Mouse (Mus musculus): ENCODE measurements at regions not wholly inside any gene's neighbourhood (a gene's known extent, or its start where the extent isn't known, plus 50 kb on each side); places are given as distances from the start of the nearest gene placed in this dataset.

DNA sequence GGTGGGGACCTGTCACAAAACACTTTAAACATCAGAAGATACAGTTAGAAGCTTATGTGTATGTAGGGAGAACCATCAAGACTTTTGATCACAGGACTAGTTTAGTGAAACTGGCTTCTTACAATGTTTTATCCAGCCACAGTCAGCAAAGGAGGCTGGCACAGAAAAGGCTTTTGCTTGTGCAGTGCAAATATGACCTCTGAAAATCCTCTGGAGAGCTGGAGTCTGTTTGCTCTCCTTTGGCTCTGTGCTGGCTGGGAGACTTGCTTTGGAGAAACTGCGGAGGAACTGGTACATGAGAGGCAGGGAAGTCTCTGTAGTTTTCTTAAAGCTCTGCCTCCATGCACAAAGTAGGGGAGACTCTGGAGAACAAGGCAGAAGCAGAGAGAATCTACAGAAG is 497.2 kb upstream of the Pdzrn3 start:
- DNase-seq, result no peak

- DNase-seq, result no peak
Measured at GRCm38 (mm10) chr6:101858895-101859294, 481.2 kb upstream of the Pdzrn3 start.

DNA sequence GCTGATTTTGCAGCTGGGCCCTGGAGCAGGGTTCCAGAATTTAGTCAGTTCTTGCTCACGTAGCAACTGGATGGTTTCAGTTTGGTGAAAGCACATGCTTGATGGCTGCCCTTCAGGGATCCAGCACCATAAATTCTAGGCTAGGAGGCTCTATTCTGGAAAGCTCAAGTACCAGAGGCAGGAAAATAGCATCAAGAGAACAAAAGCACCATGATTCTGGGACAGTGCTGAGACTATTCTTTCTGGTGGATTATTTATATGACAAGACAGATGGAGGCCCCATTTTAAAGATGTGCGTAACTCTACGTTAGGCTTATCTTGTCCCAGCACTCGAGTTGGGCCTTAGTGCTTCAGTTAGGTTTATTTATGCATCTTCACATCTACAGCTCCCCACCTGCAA is 463.0 kb upstream of the Pdzrn3 start:
- DNase-seq, result no peak

DNA sequence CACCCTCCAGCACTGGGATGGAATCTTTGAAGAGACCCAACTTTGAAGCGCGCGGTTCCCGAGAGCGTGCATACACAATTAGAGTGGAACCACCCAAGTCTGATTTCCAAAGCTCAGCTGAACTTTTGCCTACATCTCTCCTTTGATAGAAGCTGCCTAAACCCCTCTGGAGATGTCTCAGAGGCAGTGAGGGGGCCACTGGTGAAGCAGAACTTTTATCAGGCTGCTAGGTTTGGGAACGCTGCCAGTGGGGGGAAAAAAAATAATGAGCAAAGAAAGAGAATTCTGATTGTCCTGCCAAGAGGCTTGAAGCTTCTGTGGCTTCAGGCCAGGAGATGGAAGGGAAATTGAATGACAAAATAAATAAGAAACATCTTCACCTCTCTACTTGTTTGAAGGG is 459.9 kb upstream of the Pdzrn3 start:
- DNase-seq, result no peak

DNA sequence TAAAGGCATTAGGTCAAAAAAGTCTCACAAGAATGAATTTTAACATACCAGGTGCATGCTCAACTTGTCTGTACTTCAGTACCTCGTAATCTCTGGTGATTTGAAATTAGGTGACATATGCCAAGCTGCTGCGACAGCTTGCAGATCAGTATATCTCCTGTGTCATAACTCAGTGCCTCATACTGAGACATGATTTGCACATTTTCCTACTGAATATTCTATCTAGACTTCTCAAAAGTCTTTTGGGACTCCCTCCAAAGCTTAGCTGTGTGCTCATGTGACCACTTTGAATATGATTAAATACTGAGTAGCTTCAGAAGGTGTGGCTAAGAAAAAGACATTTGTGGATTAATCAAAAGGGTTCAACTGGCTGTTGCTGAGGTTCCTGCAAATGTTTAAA is 416.3 kb upstream of the Pdzrn3 start:
- no peak for DNase-seq

DNA sequence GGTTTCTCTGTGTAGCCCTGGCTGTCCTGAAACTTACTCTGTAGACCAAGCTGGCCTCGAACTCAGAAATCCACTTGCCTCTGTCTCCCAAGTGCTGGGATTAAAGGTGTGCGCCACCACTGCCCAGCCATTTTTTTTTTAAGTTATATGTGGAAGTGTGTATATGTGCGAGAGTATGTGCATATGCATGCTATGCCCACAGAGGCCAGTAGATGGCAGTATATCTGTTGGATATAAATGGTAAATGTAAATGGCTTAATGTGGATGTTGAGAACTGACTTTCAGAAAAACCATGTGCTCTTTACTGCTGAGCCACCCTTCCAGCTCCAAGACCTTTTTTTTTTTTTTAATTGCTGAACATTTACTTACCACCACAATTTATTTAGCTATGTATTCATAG is 400.2 kb upstream of the Pdzrn3 start:
- no peak for DNase-seq

DNA sequence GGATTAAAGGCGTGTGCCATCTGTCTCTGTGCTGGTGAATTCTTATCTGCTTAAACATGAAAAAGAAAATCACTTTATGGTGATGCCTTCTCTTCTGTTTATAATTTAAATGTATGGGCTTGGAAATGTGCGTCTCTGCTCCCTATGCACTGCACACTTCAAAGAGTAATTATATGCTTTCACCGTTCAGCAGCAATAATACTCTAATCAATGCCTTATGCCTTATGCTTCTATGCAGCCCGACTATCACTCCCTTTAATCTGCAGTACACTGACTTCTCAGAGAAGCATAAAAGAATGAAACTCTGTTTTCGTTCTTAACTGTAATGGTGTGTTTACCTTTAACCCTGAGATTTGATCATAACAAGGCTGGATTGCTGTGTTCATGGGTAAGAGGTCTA is 395.5 kb upstream of the Pdzrn3 start:
- DNase-seq, result no peak

DNA sequence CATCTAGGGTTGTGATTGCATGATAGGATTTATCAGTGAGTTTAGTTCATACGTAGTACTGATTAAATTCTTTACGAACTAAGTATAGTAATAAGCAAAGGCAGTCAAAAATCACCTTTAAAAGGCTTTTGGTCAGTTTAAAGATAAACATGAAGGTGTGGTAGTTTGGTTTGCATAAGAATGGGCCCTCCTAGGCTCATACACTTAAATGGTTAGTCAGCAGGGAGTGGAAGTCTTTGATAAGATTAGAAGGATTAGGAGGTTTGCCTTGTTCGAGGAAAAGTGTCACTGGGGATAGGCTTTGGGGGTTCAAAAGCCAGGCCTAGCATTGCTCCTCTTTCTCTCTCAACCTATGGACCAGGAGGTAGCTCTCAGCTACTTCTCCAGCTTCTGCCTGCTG is 357.4 kb upstream of the Pdzrn3 start:
- no peak for DNase-seq

DNA sequence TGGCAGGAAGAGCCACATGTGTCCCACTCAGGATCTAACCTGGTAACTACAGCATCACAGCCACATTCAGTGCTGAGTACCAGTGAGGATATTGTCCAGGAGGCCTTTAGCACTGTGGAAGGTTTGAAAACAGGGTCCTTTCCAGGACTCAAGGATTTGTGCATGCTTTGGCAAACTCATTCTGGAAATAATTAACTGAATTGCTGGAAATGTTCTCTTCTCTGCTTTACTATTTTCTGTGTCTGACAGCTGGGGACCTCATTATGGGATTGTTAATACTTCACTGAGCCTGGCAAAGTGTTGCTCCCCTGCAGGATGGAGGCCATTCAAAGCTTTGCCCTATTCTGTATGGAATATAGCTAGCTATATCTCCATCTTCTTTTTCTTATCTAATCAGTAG is 342.8 kb upstream of the Pdzrn3 start:
- DNase-seq, result no peak

GRCm38 (mm10) chr6:101689684-101690083 is 312.0 kb upstream of the Pdzrn3 start:
- DNase-seq, result no peak

DNA sequence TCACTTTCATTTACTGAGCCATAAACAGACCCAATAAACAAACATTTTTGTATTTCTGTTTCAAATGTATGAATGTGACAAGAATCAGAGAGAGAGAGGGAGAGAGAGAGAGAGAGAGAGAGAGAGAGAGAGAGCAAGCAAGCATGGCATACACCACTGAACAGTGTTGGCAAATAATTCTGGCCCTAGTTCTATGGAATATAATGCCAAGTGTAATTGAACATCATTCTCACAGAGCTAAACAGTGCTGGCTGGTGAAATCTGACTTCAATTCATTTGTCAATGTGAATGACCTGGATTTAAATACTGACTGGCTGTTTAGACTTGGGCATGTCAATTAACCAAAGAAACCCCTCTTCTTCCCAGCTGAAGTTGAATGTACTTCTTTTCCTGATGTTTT is 308.9 kb upstream of the Pdzrn3 start:
- no peak for DNase-seq

DNA sequence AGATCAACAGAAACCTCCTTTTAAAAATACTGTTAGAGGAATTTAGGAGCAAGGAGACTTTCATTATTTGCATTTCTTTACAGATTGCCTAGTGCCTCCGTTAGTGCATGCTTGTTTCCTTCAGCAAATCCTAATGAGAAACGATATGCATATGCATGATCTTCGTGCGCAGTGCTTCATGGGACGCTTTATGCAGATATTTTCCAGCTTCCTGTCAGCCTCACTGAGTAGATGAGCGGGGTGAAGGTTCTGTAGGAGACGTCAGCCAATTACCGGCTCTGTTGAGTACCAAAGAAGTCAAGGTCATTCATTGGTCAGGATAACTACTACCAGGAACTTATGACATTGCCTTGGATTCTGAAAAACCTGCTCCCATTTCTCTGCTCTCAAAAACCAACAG is 308.0 kb upstream of the Pdzrn3 start:
- no peak for DNase-seq

DNA sequence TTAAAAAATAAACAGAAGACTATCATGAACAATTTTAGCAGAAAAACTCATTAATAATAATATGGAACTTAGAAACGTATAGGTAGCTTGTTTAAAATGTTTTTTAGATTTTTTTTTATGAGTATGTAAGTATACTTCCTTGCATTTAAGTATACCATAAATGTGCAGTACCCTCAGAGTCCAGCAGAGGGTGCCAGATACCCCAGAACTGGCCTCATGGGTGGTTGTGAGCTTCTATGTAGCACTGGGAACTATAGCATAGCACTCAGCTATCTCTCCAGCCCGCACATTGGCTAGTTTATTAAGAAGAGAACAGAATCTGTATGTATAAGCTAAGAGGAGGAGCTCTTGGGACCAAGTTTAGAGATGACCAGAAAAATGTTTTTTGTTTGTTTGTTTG is 306.7 kb upstream of the Pdzrn3 start:
- no peak for DNase-seq

DNA sequence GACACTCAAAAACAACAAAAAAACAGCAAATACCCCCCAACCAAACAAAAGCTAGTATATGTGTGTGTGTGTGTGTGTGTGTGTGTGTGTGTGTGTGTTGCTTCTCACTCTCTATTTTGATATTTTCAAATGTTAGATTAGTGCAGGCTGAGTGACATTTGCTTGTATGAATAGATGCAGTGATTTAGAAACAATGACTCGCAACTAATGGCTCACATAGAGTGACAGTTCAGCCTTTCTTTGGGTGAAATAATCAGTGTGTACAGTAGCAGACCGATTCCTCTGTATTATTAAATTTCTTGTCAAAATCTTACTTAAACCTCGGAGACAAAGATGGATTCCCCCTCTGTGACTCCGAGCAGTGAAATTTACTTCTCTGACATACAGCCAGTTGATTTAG is 297.1 kb upstream of the Pdzrn3 start:
- no peak for DNase-seq

- DNase-seq, result no peak
Measured at GRCm38 (mm10) chr6:101670770-101671169, 293.1 kb upstream of the Pdzrn3 start.

GRCm38 (mm10) chr6:101669118-101669845 is 291.6 kb upstream of the Pdzrn3 start:
- DNase-seq, result no peak

GRCm38 (mm10) chr6:101654351-101654750 is 276.7 kb upstream of the Pdzrn3 start:
- DNase-seq, result no peak

DNA sequence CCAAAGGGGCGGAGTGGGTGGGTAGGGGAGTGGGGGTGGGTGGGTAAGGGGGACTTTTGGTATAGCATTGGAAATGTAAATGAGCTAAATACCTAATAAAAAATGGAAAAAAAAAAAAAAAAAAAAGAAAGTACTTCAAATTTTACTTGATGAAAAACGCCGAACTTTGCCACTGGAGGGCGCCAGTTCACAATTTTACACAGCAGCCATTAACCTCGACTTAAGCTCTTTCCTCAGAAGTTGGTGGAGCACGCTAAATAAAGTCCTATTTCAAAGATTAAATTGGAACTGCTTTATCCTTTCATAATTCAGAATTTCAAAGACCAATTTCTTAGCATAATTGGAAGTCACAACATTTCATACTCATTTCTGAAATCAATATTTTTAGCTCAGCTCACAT is 272.7 kb upstream of the Pdzrn3 start:
- DNase-seq, result peak; percentile 76

DNA sequence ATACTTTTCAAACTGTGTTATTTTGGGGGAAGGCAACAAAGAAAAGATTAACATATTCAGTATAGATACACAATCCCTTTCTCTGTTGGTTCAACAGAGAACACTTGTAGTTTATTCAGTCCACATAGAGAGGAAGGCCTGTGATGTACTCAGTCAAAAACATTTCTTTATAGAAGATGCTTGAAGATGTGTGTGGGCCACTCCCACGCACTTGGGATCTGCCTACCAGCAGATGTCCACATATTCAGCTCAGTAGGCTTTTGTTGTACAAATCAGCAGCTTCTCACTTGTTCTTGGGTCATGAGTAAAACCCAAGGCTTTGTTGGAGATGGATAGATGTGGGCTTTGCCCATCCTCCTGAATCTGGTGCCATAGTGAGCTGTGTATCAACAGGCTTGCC is 239.6 kb upstream of the Pdzrn3 start:
- DNase-seq, result no peak

DNA sequence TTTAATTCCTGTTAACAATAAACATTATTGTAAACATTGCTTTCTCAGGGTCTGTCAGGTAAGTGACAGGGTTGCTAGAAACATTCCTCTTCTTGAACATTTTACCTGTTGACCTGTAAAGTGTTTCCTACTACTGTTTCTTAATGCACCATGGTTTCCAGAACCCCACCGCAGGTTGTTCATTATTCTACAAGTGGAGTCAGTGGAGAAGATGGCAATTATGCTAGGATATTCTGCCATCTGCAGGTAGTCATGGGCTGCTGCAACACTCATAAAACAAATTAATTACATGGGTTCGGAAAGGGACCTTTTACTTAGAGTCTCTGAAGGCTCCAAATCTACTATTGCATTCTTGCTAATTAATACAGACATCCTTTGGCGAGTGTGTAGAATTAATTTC is 239.1 kb upstream of the Pdzrn3 start:
- DNase-seq, result peak; percentile 50

DNA sequence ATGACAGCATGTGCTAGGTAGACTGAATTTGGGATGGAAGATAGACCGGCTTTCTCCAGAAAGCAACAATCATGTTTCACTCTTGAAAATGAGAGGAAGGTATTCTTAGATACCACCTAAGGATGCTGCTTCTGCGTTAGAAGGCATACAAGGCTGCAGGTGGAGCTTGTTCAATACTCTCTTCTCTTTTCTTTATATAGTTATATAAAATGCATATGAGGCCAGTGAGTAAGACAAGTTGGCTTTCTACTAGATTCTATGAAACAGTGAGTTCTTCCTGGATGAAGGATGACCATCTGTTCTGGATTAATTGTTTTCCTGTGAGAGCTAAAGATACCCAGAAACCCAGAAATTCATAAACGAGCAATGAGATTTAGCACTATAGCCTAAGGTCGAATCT is 231.3 kb upstream of the Pdzrn3 start:
- no peak for DNase-seq

- DNase-seq, result peak; percentile 20
Measured at GRCm38 (mm10) chr6:101603083-101603482, 225.4 kb upstream of the Pdzrn3 start.

GRCm38 (mm10) chr6:101596995-101597394 is 219.3 kb upstream of the Pdzrn3 start:
- DNase-seq, result no peak

DNA sequence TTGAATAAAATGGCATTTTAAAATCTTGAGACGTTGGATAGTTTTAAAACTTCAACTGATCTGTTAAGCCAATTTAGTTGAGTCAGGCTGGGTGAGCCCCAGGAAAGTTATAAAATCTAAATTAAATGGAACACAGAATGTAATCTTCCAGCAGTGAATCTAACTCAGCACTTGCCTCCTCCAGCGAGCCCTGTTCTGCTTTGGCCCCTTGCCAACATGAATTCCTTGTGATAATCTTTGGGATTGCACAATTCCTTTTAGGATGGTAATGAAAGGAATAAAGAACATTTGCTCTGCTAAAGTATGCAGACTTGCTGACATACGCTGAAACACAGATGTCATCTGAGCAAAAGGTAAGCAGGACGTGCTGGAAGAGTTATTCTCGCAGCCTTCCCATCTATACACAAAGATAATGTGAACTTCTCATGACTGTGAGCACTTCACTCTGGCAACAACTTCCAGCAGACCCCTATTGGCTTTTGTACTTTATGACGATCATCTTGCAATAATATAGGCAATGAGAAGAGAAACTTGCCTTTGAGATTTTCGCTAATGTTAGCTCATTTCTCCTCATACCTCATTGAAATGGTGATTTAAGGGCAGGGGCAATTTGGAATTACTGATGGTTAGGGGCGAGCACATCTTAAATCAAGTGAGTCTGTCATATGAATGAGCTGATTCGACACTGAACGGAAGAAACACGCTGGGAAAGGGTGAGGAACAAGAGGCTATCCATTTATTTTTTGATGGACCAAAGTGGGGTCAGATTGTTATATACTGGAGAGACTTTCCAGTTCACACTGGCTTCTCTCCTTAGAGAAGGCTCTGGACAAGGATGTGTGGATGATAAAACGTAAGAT is 216.3 kb upstream of the Pdzrn3 start:
- peak; percentile 17 for DNase-seq

- no peak for DNase-seq
Measured at GRCm38 (mm10) chr6:101585871-101586270, 208.2 kb upstream of the Pdzrn3 start.

Data from embryo, embryonic 11 days (tissue).